Mouse (Mus musculus): ENCODE data around the gene Ms4a15. TPM values are rescaled to one million over a fixed set of nuclear protein-coding genes. Genes with fewer than 3 reads are reported as not detected.
A peak's percentile ranks its signal among the peaks of the same experiment; 100 is the strongest.

Gene Ms4a15
- polyA plus RNA-seq, 1 experiment: not detected

DNA sequence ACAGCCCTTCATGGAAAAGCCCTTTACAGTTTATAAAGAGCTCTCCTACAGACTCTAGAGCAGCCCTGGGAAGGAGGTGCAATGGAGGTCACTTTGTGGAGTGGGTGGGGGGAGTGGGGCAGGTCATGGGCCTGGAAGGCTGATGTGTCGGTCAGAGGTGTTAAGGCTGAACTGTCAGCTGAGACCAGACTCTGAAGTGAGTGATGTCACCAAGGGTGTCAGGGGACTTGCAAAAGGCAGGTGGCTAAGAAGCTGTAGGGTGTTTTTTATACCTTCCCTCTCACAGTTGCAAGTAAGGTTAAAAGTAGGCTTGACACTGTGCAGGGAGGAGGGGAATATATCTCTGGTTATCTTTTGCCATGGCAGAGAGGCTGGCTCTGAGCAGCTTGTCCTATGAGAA lies 2.3 kb downstream of the Ms4a15 start:
- peaks cover 3% of the 10 kb centered on the region; the same call in 1 of the 2 replicates for H3K4me1 ChIP-seq (ENCODE audit: control insufficient read depth, insufficient read depth, low read length)
- H3K27ac ChIP-seq (ENCODE audit: insufficient read depth, low read depth, low read length): no peak overlapping the region
- WGBS: 63% methylated on average over 1 of the region's 1 CpGs
- no peaks in the 10 kb centered on the region for H3K27me3 ChIP-seq (replicated peaks; ENCODE audit: control insufficient read depth, insufficient read depth, low read length)
- TF ChIP-seq CTCF (conservative IDR thresholded peaks at IDR 0.05; ENCODE audit: insufficient read depth, insufficient read length, low read depth, low read length): no peak
- TF ChIP-seq POLR2A (IDR thresholded peaks at IDR 0.05; ENCODE audit: low read depth, low read length): no peak
- H3K36me3 ChIP-seq (ENCODE audit: control insufficient read depth, insufficient read depth, low read length): no peaks in the 10 kb centered on the region
- no peak overlapping the region for H3K4me3 ChIP-seq (ENCODE audit: insufficient read depth, low read depth, low read length)
- no peak for DNase-seq

DNA sequence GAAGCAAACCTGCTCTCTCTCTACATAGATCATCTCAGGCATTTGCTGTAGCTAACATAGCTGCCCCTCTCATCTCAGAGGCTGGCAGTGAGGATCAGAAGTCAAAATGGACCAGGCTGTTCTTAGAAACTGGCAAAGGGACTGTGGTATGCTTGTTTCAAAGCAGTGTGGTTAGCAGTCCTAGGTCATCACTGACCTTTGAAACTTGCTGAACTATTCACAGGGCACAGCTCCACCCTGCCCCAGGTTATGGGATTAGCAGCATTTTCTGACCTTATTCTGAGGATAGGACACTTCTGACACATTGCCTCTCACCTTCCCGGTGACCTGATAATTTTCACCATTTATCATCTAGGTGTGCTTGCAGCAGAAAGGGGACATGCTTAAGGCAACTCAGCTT lies 4.5 kb downstream of the Ms4a15 start:
- DNase-seq: peak; percentile 61
- no peak overlapping the region for H3K4me3 ChIP-seq (ENCODE audit: insufficient read depth, low read depth, low read length)
- no peak for TF ChIP-seq CTCF (conservative IDR thresholded peaks at IDR 0.05; ENCODE audit: insufficient read depth, insufficient read length, low read depth, low read length)
- TF ChIP-seq POLR2A (IDR thresholded peaks at IDR 0.05; ENCODE audit: low read depth, low read length): no peak
- H3K27me3 ChIP-seq (replicated peaks; ENCODE audit: control insufficient read depth, insufficient read depth, low read length): no peaks in the 10 kb centered on the region
- H3K36me3 ChIP-seq (ENCODE audit: control insufficient read depth, insufficient read depth, low read length): no peaks in the 10 kb centered on the region
- peaks cover 3% of the 10 kb centered on the region; the same call in 1 of the 2 replicates for H3K4me1 ChIP-seq (ENCODE audit: control insufficient read depth, insufficient read depth, low read length)
- 83% methylated on average over 1 of the region's 1 CpGs for WGBS
- no peak overlapping the region for H3K27ac ChIP-seq (ENCODE audit: insufficient read depth, low read depth, low read length)

GRCm38 (mm10) chr19:10985889-10986288 lies 7.2 kb downstream of the Ms4a15 start:
- Histone ChIP-seq H3K27ac (ENCODE audit: insufficient read depth, low read depth, low read length) (no peak overlapping the region), H3K36me3 (ENCODE audit: control insufficient read depth, insufficient read depth, low read length) (no peaks in the 10 kb centered on the region), H3K27me3 (replicated peaks; ENCODE audit: control insufficient read depth, insufficient read depth, low read length) (no peaks in the 10 kb centered on the region), H3K4me1 (ENCODE audit: control insufficient read depth, insufficient read depth, low read length) (peaks cover 3% of the 10 kb centered on the region; the same call in 1 of the 2 replicates), H3K4me3 (ENCODE audit: insufficient read depth, low read depth, low read length) (no peak overlapping the region)
- no peak for DNase-seq
- TF ChIP-seq POLR2A (IDR thresholded peaks at IDR 0.05; ENCODE audit: low read depth, low read length) (no peak), CTCF (conservative IDR thresholded peaks at IDR 0.05; ENCODE audit: insufficient read depth, insufficient read length, low read depth, low read length) (no peak)
- WGBS: 89% methylated on average over 4 of the region's 4 CpGs

DNA sequence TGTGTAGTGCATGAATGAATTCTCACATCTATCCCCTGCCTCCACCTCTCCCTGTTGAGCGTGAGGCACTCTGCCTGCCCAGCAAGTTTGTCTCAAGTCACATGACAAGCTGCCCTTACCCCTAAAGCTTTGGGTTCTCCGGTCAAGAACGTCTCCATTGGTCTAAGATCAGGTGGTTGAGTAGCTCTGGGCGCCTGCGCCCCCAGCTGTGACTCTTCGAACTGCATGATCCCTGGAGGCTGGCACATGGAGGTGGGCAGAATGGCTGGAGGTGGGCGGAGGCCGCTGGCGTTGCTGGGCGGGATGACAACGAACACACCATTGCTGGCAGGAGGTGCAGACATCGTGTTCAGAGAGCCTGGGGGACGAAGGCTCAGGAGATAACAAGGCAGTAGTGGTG lies 8.5 kb downstream of the Ms4a15 start:
- WGBS: 83% methylated on average over 13 of the region's 13 CpGs
- no peak for DNase-seq

GRCm38 (mm10) chr19:10983146-10983545 lies 9.9 kb downstream of the Ms4a15 start:
- Histone ChIP-seq H3K27ac (ENCODE audit: insufficient read depth, low read depth, low read length) (no peak overlapping the region), H3K27me3 (replicated peaks; ENCODE audit: control insufficient read depth, insufficient read depth, low read length) (no peaks in the 10 kb centered on the region), H3K4me1 (ENCODE audit: control insufficient read depth, insufficient read depth, low read length) (no peaks in the 10 kb centered on the region), H3K4me3 (ENCODE audit: insufficient read depth, low read depth, low read length) (no peak overlapping the region), H3K36me3 (ENCODE audit: control insufficient read depth, insufficient read depth, low read length) (no peaks in the 10 kb centered on the region)
- DNase-seq: peak; percentile 43
- 21% methylated on average over 14 of the region's 14 CpGs for WGBS
- TF ChIP-seq CTCF (conservative IDR thresholded peaks at IDR 0.05; ENCODE audit: insufficient read depth, insufficient read length, low read depth, low read length) (peak; percentile 64), POLR2A (IDR thresholded peaks at IDR 0.05; ENCODE audit: low read depth, low read length) (no peak)

More for the DNA sequence above, 8.5 kb downstream of the Ms4a15 start:
- TF ChIP-seq CTCF (conservative IDR thresholded peaks at IDR 0.05; ENCODE audit: insufficient read depth, insufficient read length, low read depth, low read length) (no peak), POLR2A (IDR thresholded peaks at IDR 0.05; ENCODE audit: low read depth, low read length) (no peak)
- H3K27ac ChIP-seq (ENCODE audit: insufficient read depth, low read depth, low read length): no peak overlapping the region
- no peak overlapping the region for H3K4me3 ChIP-seq (ENCODE audit: insufficient read depth, low read depth, low read length)
- no peaks in the 10 kb centered on the region for H3K36me3 ChIP-seq (ENCODE audit: control insufficient read depth, insufficient read depth, low read length)
- peaks cover 3% of the 10 kb centered on the region; the same call in 1 of the 2 replicates for H3K4me1 ChIP-seq (ENCODE audit: control insufficient read depth, insufficient read depth, low read length)
- H3K27me3 ChIP-seq (replicated peaks; ENCODE audit: control insufficient read depth, insufficient read depth, low read length): no peaks in the 10 kb centered on the region

DNA sequence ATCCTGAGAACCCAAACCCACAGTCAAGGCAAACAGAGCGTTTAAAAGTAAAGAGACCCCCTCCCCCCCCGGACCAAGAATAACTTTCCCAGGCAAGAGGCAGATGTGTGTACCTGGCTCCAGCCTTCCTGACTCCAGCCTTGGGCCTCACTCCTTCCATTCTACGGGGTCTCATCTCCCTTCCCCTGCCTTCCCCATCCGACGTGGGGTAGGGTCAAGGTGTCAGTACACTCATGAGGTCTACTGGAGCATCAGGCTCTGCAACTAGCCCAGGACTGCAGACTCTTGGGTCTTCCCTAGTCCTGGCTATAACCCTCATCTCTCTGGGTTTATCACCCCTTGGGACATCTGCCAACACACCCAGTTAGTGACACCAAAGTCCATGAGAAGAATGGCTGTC lies 12.8 kb downstream of the Ms4a15 start:
- TF ChIP-seq POLR2A (IDR thresholded peaks at IDR 0.05; ENCODE audit: low read depth, low read length) (no peak), CTCF (conservative IDR thresholded peaks at IDR 0.05; ENCODE audit: insufficient read depth, insufficient read length, low read depth, low read length) (no peak)
- DNase-seq: no peak
- no peaks in the 10 kb centered on the region for H3K4me1 ChIP-seq (ENCODE audit: control insufficient read depth, insufficient read depth, low read length)
- H3K27ac ChIP-seq (ENCODE audit: insufficient read depth, low read depth, low read length): no peak overlapping the region
- WGBS: 83% methylated on average over 5 of the region's 5 CpGs
- no peak overlapping the region for H3K4me3 ChIP-seq (ENCODE audit: insufficient read depth, low read depth, low read length)
- H3K36me3 ChIP-seq (ENCODE audit: control insufficient read depth, insufficient read depth, low read length): no peaks in the 10 kb centered on the region
- no peaks in the 10 kb centered on the region for H3K27me3 ChIP-seq (replicated peaks; ENCODE audit: control insufficient read depth, insufficient read depth, low read length)

GRCm38 (mm10) chr19:10979184-10980168 lies 13.6 kb downstream of the Ms4a15 start:
- Histone ChIP-seq H3K27ac (ENCODE audit: insufficient read depth, low read depth, low read length) (no peak overlapping the region), H3K4me3 (ENCODE audit: insufficient read depth, low read depth, low read length) (no peak overlapping the region), H3K36me3 (ENCODE audit: control insufficient read depth, insufficient read depth, low read length) (no peaks in the 10 kb centered on the region), H3K27me3 (replicated peaks; ENCODE audit: control insufficient read depth, insufficient read depth, low read length) (no peaks in the 10 kb centered on the region), H3K4me1 (ENCODE audit: control insufficient read depth, insufficient read depth, low read length) (no peaks in the 10 kb centered on the region)
- TF ChIP-seq POLR2A (IDR thresholded peaks at IDR 0.05; ENCODE audit: low read depth, low read length) (no peak), CTCF (conservative IDR thresholded peaks at IDR 0.05; ENCODE audit: insufficient read depth, insufficient read length, low read depth, low read length) (peak; percentile 76)
- 11% methylated on average over 18 of the region's 18 CpGs for WGBS
- peak; percentile 79 for DNase-seq

Data from kidney, adult 2 months (tissue).